Mouse (Mus musculus): Measurements from ENCODE around the gene Cdh4. TPM values are rescaled to one million over a fixed set of nuclear protein-coding genes. Genes with fewer than 3 reads are reported as not detected.

Cdh4 gene
- polyA plus RNA-seq, 2 experiments: 0.07 to 0.09 TPM

DNA sequence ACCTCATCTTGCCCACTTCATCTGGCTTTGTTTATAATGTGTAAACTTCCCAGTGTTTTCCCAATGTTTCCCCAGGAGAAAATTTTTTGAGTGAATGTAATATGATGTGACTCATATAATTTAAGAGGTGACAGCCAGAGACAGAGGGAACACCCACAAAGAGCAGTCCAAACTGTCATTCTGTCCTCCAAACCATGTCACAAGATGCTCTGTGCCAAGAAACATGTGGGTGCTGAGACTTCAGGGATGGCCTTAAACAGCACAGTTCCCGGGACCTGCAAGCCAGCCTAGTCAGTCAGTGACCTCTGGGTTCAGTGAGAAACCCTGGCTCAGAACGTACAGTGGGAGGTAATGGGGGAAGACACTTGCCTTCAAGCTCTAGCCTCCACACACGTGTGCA lies 247.5 kb downstream of the Cdh4 start:
- TF ChIP-seq CTCF (IDR thresholded peaks at IDR 0.05; ENCODE audit: low read depth): no peak
- H3K27me3 ChIP-seq (ENCODE audit: control insufficient read depth, insufficient read depth, low read length): no peaks in the 10 kb centered on the region
- WGBS (ENCODE audit: insufficient replicate concordance): 46% methylated on average over 3 of the region's 3 CpGs

DNA sequence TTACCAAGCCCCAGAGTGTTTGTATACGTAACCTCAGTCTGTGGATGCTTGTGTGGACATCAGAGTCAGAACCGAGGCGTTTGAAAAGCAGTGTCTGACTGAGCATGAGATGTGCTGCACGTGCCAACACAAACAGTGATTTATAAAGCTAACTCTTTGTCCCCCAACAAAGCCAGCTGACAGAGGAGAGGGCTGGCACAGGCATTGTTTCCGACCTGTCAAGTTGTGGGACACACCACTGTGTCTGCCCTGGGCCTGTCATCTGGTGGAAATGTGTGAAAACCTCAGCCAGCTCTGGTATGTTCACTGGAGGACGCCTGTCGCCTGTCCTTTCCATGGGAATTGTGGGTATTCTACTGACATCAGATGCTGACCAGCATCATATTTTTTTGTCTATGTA lies 248.3 kb downstream of the Cdh4 start:
- Histone ChIP-seq H3K9me3 (ENCODE audit: control insufficient read depth, low read length) (no peaks in the 10 kb centered on the region), H3K4me1 (replicated peaks; ENCODE audit: control insufficient read depth in 2 of 2, insufficient read depth in 2 of 2, low read length in 1 of 2) (no peaks in the 10 kb centered on the region), H3K4me2 (ENCODE audit: low read depth) (no peak overlapping the region), H3K36me3 (replicated peaks; ENCODE audit: control insufficient read depth, insufficient read depth, low read depth) (no peaks in the 10 kb centered on the region), H3K27me3 (ENCODE audit: control insufficient read depth, insufficient read depth, low read length) (no peaks in the 10 kb centered on the region), H3K4me3 (ENCODE audit: insufficient read depth in 1 of 2, low read depth in 2 of 2, low read length in 2 of 2) (no peak overlapping the region), H3K27ac (no peak overlapping the region), H3K9ac (replicated peaks) (no peak overlapping the region)
- TF ChIP-seq EP300 (IDR thresholded peaks at IDR 0.05; ENCODE audit: low read depth) (no peak), CTCF (IDR thresholded peaks at IDR 0.05; ENCODE audit: low read depth) (no peak)
- DNase-seq (ENCODE audit: low read depth in 3 of 3, low spot score in 3 of 3): no peak
- WGBS (ENCODE audit: insufficient replicate concordance): 50% methylated on average over 7 of the region's 7 CpGs
- no peak for ATAC-seq (ENCODE audit: insufficient read depth)

More for the DNA sequence above, 247.5 kb downstream of the Cdh4 start:
- Histone ChIP-seq H3K27ac (no peak overlapping the region), H3K4me3 (ENCODE audit: insufficient read depth in 1 of 2, low read depth in 2 of 2, low read length in 2 of 2) (no peak overlapping the region), H3K36me3 (replicated peaks; ENCODE audit: control insufficient read depth, insufficient read depth, low read depth) (no peaks in the 10 kb centered on the region), H3K9me3 (ENCODE audit: control insufficient read depth, low read length) (no peaks in the 10 kb centered on the region), H3K4me1 (replicated peaks; ENCODE audit: control insufficient read depth in 2 of 2, insufficient read depth in 2 of 2, low read length in 1 of 2) (no peaks in the 10 kb centered on the region), H3K4me2 (ENCODE audit: low read depth) (no peak overlapping the region), H3K9ac (replicated peaks) (no peak overlapping the region)
- DNase-seq (ENCODE audit: low read depth in 3 of 3, low spot score in 3 of 3) (no peak), ATAC-seq (ENCODE audit: insufficient read depth) (no peak)

DNA sequence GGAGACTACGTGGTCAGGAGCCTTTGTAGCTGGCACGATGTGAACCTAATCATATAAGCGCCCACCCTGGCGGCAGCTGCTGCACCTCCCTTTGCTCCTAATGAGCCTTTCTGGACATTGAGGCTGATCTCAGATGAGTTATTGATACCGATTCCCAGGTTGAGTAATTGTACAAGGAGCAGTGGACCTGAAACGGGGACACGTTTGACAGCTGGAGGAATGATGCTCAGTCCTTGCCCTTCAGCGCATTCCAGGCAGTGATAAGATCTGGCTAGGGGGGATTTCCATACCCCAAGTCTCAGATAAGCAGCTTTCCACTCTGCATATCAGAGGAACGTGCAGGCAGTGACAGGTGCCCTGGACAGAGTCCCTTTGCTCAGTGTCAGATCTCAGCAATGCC lies 252.7 kb downstream of the Cdh4 start:
- ATAC-seq (ENCODE audit: insufficient read depth) (no peak), DNase-seq (ENCODE audit: low read depth in 3 of 3, low spot score in 3 of 3) (no peak)
- Histone ChIP-seq H3K27ac (no peak overlapping the region), H3K9me3 (ENCODE audit: control insufficient read depth, low read length) (no peaks in the 10 kb centered on the region), H3K9ac (replicated peaks) (no peak overlapping the region), H3K4me1 (replicated peaks; ENCODE audit: control insufficient read depth in 2 of 2, insufficient read depth in 2 of 2, low read length in 1 of 2) (no peaks in the 10 kb centered on the region), H3K4me3 (ENCODE audit: insufficient read depth in 1 of 2, low read depth in 2 of 2, low read length in 2 of 2) (no peak overlapping the region), H3K27me3 (ENCODE audit: control insufficient read depth, insufficient read depth, low read length) (no peaks in the 10 kb centered on the region), H3K4me2 (ENCODE audit: low read depth) (no peak overlapping the region), H3K36me3 (replicated peaks; ENCODE audit: control insufficient read depth, insufficient read depth, low read depth) (no peaks in the 10 kb centered on the region)
- no peak for TF ChIP-seq CTCF (IDR thresholded peaks at IDR 0.05; ENCODE audit: low read depth)
- no peak for TF ChIP-seq EP300 (IDR thresholded peaks at IDR 0.05; ENCODE audit: low read depth)
- 55% methylated on average over 9 of the region's 9 CpGs for WGBS (ENCODE audit: insufficient replicate concordance)

DNA sequence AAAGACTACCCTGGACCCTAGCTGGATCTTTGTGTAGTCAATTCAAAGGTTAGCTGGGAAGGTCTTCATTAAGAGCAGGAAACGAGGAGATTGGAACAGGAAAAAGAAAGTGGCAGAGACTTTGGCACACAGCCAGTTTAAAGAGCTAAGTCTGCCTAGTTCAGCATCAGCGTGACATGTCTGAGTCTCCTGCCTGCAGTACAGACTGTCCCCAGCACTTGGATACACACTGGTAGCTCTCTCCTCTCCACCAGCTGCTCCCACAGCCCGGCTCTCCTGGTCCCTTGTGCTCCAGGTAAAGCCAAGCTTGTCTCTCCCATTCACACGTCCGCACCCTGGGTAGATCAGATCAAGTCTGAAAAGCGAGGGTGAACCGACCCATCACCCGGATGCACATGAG lies 255.4 kb downstream of the Cdh4 start:
- Histone ChIP-seq H3K9ac (replicated peaks) (no peak overlapping the region), H3K4me2 (ENCODE audit: low read depth) (no peak overlapping the region), H3K36me3 (replicated peaks; ENCODE audit: control insufficient read depth, insufficient read depth, low read depth) (no peaks in the 10 kb centered on the region), H3K4me1 (replicated peaks; ENCODE audit: control insufficient read depth in 2 of 2, insufficient read depth in 2 of 2, low read length in 1 of 2) (no peaks in the 10 kb centered on the region), H3K27ac (no peak overlapping the region), H3K4me3 (ENCODE audit: insufficient read depth in 1 of 2, low read depth in 2 of 2, low read length in 2 of 2) (no peak overlapping the region), H3K9me3 (ENCODE audit: control insufficient read depth, low read length) (no peaks in the 10 kb centered on the region), H3K27me3 (ENCODE audit: control insufficient read depth, insufficient read depth, low read length) (no peaks in the 10 kb centered on the region)
- DNase-seq (ENCODE audit: low read depth in 3 of 3, low spot score in 3 of 3) (no peak), ATAC-seq (ENCODE audit: insufficient read depth) (no peak)
- TF ChIP-seq EP300 (IDR thresholded peaks at IDR 0.05; ENCODE audit: low read depth) (no peak), CTCF (IDR thresholded peaks at IDR 0.05; ENCODE audit: low read depth) (no peak)
- 51% methylated on average over 8 of the region's 8 CpGs for WGBS (ENCODE audit: insufficient replicate concordance)

DNA sequence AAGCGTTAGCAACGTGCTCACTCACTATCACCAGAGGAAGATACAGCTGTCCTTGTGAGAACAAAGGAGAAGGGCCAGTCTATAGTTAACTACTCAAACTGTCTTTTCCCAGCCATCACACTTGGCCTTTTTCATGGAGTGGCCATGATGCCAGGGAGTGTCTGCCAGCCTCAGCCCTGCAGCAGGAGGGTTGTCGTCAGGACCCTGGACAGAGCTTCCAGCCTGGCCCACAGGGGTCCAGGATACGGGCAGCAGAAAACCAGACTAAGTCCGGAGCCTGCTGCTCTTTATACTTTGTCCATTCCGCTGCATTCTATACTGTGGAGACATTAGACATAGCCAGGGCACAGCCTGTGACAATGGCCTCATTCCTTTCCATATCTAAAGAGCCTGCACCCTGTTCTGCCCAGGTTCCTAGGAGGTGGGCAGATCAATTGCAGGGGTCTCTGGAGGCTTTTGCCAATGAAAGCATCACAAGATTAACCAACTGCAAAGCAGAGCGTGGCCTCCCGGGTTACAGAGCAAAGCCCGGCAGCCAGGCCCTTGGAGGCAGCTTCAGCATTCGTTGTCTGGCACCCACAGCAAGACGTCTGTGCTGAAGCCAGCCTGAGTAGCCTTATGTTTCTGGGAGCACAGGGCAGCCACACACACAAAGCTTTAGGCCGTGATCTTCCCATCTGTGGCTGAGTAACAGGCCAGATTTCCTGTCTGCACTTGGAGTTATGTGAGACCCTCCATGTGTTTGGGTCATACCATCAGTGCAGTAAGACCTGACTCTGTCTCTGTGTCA lies 256.2 kb downstream of the Cdh4 start:
- ATAC-seq (ENCODE audit: insufficient read depth) (no peak), DNase-seq (ENCODE audit: low read depth in 3 of 3, low spot score in 3 of 3) (no peak)
- no peaks in the 10 kb centered on the region for H3K36me3 ChIP-seq (replicated peaks; ENCODE audit: control insufficient read depth, insufficient read depth, low read depth)
- no peak overlapping the region for H3K4me3 ChIP-seq (ENCODE audit: insufficient read depth in 1 of 2, low read depth in 2 of 2, low read length in 2 of 2)
- no peak overlapping the region for H3K4me2 ChIP-seq (ENCODE audit: low read depth)
- H3K4me1 ChIP-seq (replicated peaks; ENCODE audit: control insufficient read depth in 2 of 2, insufficient read depth in 2 of 2, low read length in 1 of 2): no peaks in the 10 kb centered on the region
- H3K9me3 ChIP-seq (ENCODE audit: control insufficient read depth, low read length): no peaks in the 10 kb centered on the region
- 40% methylated on average over 12 of the region's 12 CpGs for WGBS (ENCODE audit: insufficient replicate concordance)
- H3K27me3 ChIP-seq (ENCODE audit: control insufficient read depth, insufficient read depth, low read length): no peaks in the 10 kb centered on the region
- TF ChIP-seq EP300 (IDR thresholded peaks at IDR 0.05; ENCODE audit: low read depth) (no peak), CTCF (IDR thresholded peaks at IDR 0.05; ENCODE audit: low read depth) (no peak)
- no peak overlapping the region for H3K9ac ChIP-seq (replicated peaks)
- H3K27ac ChIP-seq: no peak overlapping the region
